In the genomic region with DNA sequence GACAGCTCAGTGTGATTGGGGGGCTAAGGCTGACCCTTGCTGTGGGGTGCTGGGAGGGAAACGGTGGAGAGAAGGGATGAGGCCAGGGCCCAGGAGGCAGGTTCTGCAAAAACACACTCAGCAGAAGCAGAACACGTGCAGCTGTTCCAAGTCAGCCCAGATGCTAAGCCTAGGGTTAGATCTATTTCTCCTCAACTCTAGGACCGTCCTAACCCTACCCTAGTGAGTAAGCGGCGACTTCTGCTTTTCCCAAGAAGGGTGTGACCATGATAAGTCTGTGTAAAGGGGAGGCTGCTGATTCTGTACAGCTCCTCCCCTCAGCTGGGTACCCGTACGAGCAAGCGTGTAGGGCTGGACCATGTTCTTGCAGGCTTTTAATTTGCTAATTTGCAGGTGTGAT, we compare ENCODE assay signal across 1 mouse cellular context.
A peak's percentile ranks its signal among the peaks of the same experiment; 100 is the strongest.
TF ChIP-seq lines count a peak whose summit lies in the region.

No protein-coding gene starts in this region.

TF ChIP-seq in MEL, 35 proteins besides CTCF, POLR2A, EP300 and RAD21 (continued from another document):
- TF ChIP-seq MEF2A (IDR thresholded peaks at IDR 0.05; ENCODE audit: extremely low read depth, insufficient replicate concordance, low read depth, low read length, poor library complexity, severe bottlenecking), result no peak
- TF ChIP-seq RCOR1 (IDR thresholded peaks at IDR 0.05; ENCODE audit: low read depth, low read length), result peak; percentile 30; the same call in 1 of the 2 replicates
